Mouse (Mus musculus) intestine, embryonic 15.5 days (tissue): ENCODE measurements around the gene Atp5e. TPM values are rescaled to one million over a fixed set of nuclear protein-coding genes. Genes with fewer than 3 reads are reported as not detected.

Experiments used
- ATAC-seq: fragments of 200-750 bp; cut with Nextera tagmentation; 2 replicates; pipeline ENCODE4 v1.8.0; 2017; ENCODE audit warnings: moderate TSS enrichment, moderate library complexity
- H3K27ac ChIP-seq: fragments of 300-500 bp; sonication (generic); 2 replicates; pipeline ENCODE4 v1.5.1; 2015; ENCODE audit warnings: mild to moderate bottlenecking, inconsistent platforms
- H3K27me3 ChIP-seq: fragments of 300-500 bp; sonication (generic); replicated peaks from 2 replicates; pipeline ENCODE4 v1.6.1; 2015; ENCODE audit warnings: inconsistent platforms
- H3K36me3 ChIP-seq: fragments of 300-500 bp; sonication (generic); 2 replicates; pipeline ENCODE4 v1.6.1; 2015; ENCODE audit warnings: inconsistent platforms
- H3K4me1 ChIP-seq: fragments of 300-500 bp; sonication (generic); replicated peaks from 2 replicates; pipeline ENCODE4 v1.6.1; 2015; ENCODE audit warnings: inconsistent platforms
- H3K4me2 ChIP-seq: fragments of 300-500 bp; sonication (generic); replicated peaks from 2 replicates; pipeline ENCODE4 v1.6.1; 2015; ENCODE audit warnings: mild to moderate bottlenecking, inconsistent platforms
- H3K4me3 ChIP-seq: fragments of 300-500 bp; sonication (generic); replicated peaks from 2 replicates; pipeline ENCODE4 v1.5.1; 2015; ENCODE audit warnings: inconsistent platforms
- H3K9ac ChIP-seq: fragments of 300-500 bp; sonication (generic); 2 replicates; pipeline ENCODE4 v1.6.1; 2015; ENCODE audit warnings: inconsistent platforms
- H3K9me3 ChIP-seq: fragments of 300-500 bp; sonication (generic); 2 replicates; pipeline ENCODE4 v1.6.1; 2016; ENCODE audit warnings: inconsistent platforms
- WGBS: fragments of 180-500 bp; shearing (Covaris S2); methylation state at CpG from one replicate; pipeline ENCODE4 v1.1.7; 2015; 5-methylcytosine and 5-hydroxymethylcytosine counted together
- polyA plus RNA-seq: library from polyadenylated mRNA; unstranded; fragments of >200 nt; fragmentation: Nextera tagmentation; extraction: Ambion mirVana; gene quantifications from 2 replicates; pipeline ENCODE4 v1.2.1, GENCODE M21; 2015

Atp5e gene
- polyA plus RNA-seq, 1 experiment from 2014 or later: 850 TPM

GRCm38 (mm10) chr2:174444359-174444758 is 19.5 kb downstream of the Atp5e start:
- Histone ChIP-seq H3K9me3 (no peaks in the 10 kb centered on the region), H3K27me3 (no peaks in the 10 kb centered on the region), H3K9ac (no peak overlapping the region), H3K4me1 (0 out of 2 replicates have a peak, but pooled peaks cover 6% of the 10 kb centered on the region), H3K36me3 (no peaks in the 10 kb centered on the region), H3K4me2 (no peak overlapping the region), H3K27ac (no peak overlapping the region), H3K4me3 (no peak overlapping the region)
- no peak for ATAC-seq
- WGBS: 72% methylated on average over 7 of the region's 7 CpGs

DNA sequence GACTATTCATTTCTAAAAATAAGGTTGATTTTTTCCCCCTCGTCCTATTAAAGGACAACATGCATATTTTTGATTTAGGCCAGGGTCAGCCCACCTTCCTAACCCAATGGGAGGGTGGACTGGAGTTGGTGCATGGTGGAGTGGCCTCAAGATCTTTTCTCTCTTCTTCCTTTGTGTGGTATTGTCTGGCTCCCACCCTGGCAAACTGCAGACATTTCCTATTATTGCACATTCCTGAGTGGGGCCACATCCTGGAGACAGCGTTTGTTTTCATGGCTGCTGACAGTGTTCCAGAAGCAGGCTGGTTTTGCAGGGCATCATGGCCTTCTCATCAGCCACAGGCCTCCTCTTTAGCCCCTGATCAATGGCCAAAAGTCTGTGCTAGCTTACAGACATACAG is 20.9 kb downstream of the Atp5e start:
- H3K9ac ChIP-seq: no peak overlapping the region
- ATAC-seq: no peak
- H3K9me3 ChIP-seq: no peaks in the 10 kb centered on the region
- H3K4me2 ChIP-seq: no peak overlapping the region
- WGBS: 44% methylated on average over 2 of the region's 2 CpGs
- peaks cover 15% of the 10 kb centered on the region for H3K4me1 ChIP-seq
- no peak overlapping the region for H3K4me3 ChIP-seq
- H3K36me3 ChIP-seq: no peaks in the 10 kb centered on the region
- H3K27ac ChIP-seq: no peak overlapping the region
- H3K27me3 ChIP-seq: no peaks in the 10 kb centered on the region

DNA sequence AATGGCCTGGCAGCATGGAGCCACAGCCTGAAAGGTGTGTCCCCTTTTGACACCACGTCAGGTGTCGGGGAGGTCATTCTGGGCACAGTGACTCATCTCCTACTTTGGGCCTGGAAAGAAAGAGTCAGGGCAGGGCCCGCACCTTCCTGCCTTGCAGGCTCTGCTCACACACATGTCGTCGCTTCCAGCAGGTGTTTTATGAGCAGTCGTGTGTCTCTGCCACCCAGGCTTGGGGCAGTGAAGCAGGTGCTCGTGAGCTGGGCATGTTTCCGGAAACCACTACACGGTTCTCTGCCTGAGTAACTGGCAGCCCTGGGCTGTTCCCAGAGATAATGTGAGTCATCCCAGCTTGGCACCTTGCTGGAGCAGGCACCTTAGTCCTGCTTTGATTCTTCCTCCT is 21.4 kb downstream of the Atp5e start:
- H3K27ac ChIP-seq: peak overlapping the region; percentile 40; the same call in 1 of the 2 replicates
- WGBS: 62% methylated on average over 9 of the region's 9 CpGs

DNA sequence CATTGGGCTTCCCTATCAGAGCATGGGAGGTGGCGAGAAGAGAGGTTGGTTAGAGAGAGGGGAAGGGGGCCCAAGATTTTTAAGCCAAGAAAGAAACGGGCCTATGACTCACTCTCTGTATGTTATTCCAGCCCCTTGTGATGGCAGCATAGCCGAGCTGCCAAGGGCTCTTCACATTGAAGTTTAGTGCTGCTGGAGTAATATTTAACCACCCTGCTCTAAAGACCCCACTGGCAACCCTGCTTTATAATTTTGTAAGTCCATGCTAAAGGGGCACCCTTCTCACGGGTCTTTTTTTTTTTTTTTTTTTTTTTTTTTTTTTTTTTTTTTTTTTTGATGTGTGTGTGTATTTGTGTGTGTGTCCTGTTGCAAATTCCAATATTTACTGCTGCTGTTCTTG is 22.0 kb downstream of the Atp5e start:
- Histone ChIP-seq H3K4me3 (no peak overlapping the region), H3K9ac (no peak overlapping the region), H3K4me2 (no peak overlapping the region), H3K9me3 (no peaks in the 10 kb centered on the region), H3K36me3 (no peaks in the 10 kb centered on the region), H3K4me1 (peaks cover 26% of the 10 kb centered on the region), H3K27me3 (no peaks in the 10 kb centered on the region), H3K27ac (no peak overlapping the region)
- ATAC-seq: no peak
- WGBS: 58% methylated on average over 4 of the region's 4 CpGs

More for the DNA sequence above, 21.4 kb downstream of the Atp5e start:
- Histone ChIP-seq H3K9ac (no peak overlapping the region), H3K9me3 (no peaks in the 10 kb centered on the region), H3K36me3 (no peaks in the 10 kb centered on the region), H3K4me3 (no peak overlapping the region), H3K4me1 (peaks cover 21% of the 10 kb centered on the region), H3K27me3 (no peaks in the 10 kb centered on the region), H3K4me2 (no peak overlapping the region)
- peak; percentile 11; the same call in 1 of the 2 replicates for ATAC-seq

GRCm38 (mm10) chr2:174439961-174440360 is 23.9 kb downstream of the Atp5e start:
- Histone ChIP-seq H3K36me3 (0 out of 2 replicates have a peak, but pooled peaks cover 2% of the 10 kb centered on the region), H3K9ac (no peak overlapping the region), H3K27me3 (no peaks in the 10 kb centered on the region), H3K9me3 (no peaks in the 10 kb centered on the region), H3K4me3 (no peak overlapping the region), H3K4me1 (peaks cover 32% of the 10 kb centered on the region), H3K4me2 (no peak overlapping the region), H3K27ac (no peak overlapping the region)
- no peak for ATAC-seq
- WGBS: 85% methylated on average over 9 of the region's 9 CpGs

DNA sequence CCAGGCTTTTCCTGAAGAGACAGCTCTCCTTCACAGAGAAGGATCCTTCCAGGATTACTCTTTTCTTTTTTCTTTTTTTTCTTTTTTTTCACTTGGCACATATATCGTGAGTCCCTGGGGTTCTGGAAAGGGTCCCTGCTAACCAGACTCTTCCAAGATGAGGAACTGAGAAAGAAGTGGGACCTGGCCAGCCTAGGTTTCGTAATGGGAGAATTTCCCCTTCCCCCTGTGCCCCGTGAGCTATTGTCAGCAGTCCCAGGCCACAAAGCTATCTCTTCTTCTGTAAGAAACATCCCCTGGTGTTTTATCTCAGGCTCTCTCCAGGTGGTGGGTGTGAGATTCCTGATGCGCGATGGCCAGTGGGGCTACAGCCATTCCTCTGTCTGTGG is 24.5 kb downstream of the Atp5e start:
- Histone ChIP-seq H3K9me3 (no peaks in the 10 kb centered on the region), H3K27me3 (no peaks in the 10 kb centered on the region), H3K36me3 (0 out of 2 replicates have a peak, but pooled peaks cover 2% of the 10 kb centered on the region), H3K9ac (no peak overlapping the region), H3K27ac (no peak overlapping the region), H3K4me2 (peak overlapping the region; percentile 89), H3K4me1 (peaks cover 32% of the 10 kb centered on the region), H3K4me3 (no peak overlapping the region)
- ATAC-seq: no peak
- WGBS: 59% methylated on average over 5 of the region's 5 CpGs

DNA sequence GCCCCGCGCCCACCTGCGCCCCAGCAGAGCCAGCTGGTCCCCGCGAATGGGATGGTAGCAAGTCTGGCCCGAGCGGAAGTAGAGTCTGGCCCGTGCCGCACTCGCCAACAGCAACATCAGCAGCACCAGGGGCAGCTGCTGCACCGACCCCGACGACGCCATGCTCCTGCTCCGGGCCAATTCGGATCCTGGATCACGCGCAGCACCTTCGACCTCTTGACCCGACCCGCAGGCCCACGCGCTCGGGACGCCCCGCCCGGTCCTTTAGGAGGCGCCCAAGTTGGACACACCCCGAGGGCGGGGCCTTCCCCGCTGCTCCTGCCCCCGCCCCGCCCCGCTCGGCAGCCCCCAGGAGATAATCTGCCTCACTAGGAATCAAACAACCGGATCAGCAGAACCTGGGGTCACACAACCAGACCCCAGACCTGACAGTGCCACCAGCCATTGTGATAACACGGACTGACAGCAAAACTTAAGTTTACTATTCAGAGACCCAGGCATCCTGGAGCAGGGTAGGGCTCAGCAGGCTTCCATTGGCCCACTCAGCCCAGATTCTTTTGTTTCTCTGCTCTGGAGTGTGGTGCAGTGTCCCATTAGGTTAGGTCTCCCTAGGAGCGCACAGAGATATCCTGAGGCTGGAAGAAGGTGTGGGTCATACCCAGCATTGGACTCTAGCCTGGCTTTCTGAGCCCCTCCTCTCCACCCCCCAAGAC is 25.0 kb downstream of the Atp5e start, which contains the start of gene Ctsz:
Ctsz (minus strand) TSS at position 303 of the 713 bp plus-strand sequence.
- Histone ChIP-seq H3K9me3 (no peaks in the 10 kb centered on the region), H3K27me3 (no peaks in the 10 kb centered on the region), H3K9ac (peak within 1 kb of the TSS; percentile 54), H3K27ac (peak within 1 kb of the TSS; percentile 36; the same call in 1 of the 2 replicates), H3K36me3 (0 out of 2 replicates have a peak, but pooled peaks cover 2% of the 10 kb centered on the region), H3K4me3 (peak within 1 kb of the TSS; percentile 59), H3K4me2 (peak within 1 kb of the TSS; percentile 89), H3K4me1 (peaks cover 32% of the 10 kb centered on the region)
- under 1% methylated on average over 38 of the region's 38 CpGs for WGBS
- ATAC-seq: peak; percentile 86

DNA sequence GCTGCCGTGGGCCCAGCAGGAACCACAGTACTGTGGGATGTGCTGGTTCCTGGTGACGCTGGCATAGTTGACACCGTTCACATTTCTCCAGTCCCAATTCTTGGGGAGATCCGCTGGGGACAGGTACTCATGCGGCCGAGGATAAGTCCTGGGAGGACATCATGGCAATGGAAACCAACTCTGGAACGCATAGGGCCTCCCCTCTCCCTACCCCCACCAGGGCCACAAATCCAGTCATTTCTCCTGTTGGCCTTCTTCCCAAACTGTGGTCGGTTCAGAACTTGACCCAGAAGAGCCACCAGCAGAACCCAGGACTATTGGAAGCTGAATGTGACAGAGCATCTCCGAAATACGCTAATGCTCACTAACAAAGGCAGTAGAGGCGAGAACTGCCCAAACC is 25.7 kb downstream of the Atp5e start:
- Histone ChIP-seq H3K27ac (0 out of 2 replicates have a peak overlapping the region, but pooled peaks have one; percentile 36), H3K4me3 (peak overlapping the region; percentile 59), H3K4me1 (peaks cover 31% of the 10 kb centered on the region), H3K9me3 (no peaks in the 10 kb centered on the region), H3K9ac (peak overlapping the region; percentile 54), H3K4me2 (peak overlapping the region; percentile 89), H3K27me3 (no peaks in the 10 kb centered on the region), H3K36me3 (peaks cover 7% of the 10 kb centered on the region; the same call in 1 of the 2 replicates)
- 0 out of 2 replicates have a peak, but pooled peaks have one; percentile 1 for ATAC-seq
- WGBS: 63% methylated on average over 11 of the region's 11 CpGs

DNA sequence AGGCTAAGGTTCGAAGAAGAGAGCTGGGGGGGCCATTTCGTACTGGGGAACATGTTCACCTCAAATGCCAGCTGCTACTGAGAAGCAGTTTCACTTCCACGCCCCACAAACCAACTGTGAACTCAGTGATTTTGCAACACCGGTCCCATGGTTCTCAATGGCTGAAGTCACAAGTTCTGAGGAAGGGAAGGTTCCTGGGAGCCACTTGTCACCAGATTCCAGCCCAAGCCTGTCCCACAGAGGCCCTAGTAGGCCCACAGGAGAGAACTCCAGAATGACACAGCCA is 26.3 kb downstream of the Atp5e start:
- Histone ChIP-seq H3K9ac (0 out of 2 replicates have a peak overlapping the region, but pooled peaks have one; percentile 54), H3K4me2 (peak overlapping the region; percentile 89), H3K4me1 (peaks cover 29% of the 10 kb centered on the region), H3K4me3 (peak overlapping the region; percentile 59), H3K27me3 (no peaks in the 10 kb centered on the region), H3K27ac (no peak overlapping the region), H3K36me3 (peaks cover 9% of the 10 kb centered on the region; the same call in 1 of the 2 replicates), H3K9me3 (no peaks in the 10 kb centered on the region)
- 83% methylated on average over 4 of the region's 4 CpGs for WGBS
- ATAC-seq: 0 out of 2 replicates have a peak, but pooled peaks have one; percentile 1

DNA sequence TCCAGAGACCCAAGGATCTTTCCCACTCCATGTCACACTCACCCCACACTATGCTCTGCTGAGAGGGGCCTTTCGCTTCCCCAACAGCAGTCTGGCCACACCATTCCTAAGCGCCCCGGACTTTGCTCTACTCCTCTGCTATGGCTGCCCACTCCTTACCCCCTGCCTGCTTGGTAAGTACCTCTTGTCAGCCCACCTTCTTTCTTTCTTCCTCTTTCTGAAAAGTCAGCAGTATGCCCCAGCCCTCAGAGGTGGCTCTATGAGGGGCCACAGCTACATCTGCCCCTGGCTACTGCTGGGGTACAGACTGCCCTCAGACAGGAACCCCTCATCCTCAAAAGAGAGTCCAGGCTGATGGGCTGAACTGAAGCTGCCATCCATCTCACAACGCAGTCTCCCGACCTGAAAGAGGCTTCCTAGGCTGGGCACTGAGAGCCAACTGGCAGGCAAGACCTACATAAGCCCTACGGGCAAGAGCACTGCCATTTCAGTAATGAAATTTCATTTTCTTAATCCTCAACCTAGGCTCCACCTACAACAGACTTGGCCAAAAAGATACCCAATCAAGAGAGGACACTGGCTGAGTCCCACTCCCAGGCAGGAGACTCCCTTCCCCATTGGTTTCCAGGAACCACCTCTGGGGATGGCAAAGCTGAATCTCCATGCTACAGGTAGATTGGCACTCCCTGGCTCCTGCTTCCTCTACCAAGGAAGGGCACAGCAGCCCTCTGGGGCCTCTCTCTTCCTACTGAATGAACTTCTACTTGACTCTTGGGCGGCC is 26.8 kb downstream of the Atp5e start:
- Histone ChIP-seq H3K36me3 (peaks cover 13% of the 10 kb centered on the region; the same call in 1 of the 2 replicates), H3K4me1 (peaks cover 29% of the 10 kb centered on the region), H3K9ac (no peak overlapping the region), H3K4me2 (peak overlapping the region; percentile 89; the same call in 1 of the 2 replicates), H3K27ac (no peak overlapping the region), H3K9me3 (no peaks in the 10 kb centered on the region), H3K27me3 (no peaks in the 10 kb centered on the region), H3K4me3 (0 out of 2 replicates have a peak overlapping the region, but pooled peaks have one; percentile 59)
- ATAC-seq: no peak
- 93% methylated on average over 7 of the region's 7 CpGs for WGBS

- no peak overlapping the region for H3K4me3 ChIP-seq
- H3K9ac ChIP-seq: no peak overlapping the region
- no peak for ATAC-seq
- peaks cover 26% of the 10 kb centered on the region for H3K4me1 ChIP-seq
- no peak overlapping the region for H3K27ac ChIP-seq
- 87% methylated on average over 26 of the region's 26 CpGs for WGBS
- H3K27me3 ChIP-seq: no peaks in the 10 kb centered on the region
- H3K9me3 ChIP-seq: no peaks in the 10 kb centered on the region
- H3K4me2 ChIP-seq: no peak overlapping the region
- peaks cover 13% of the 10 kb centered on the region; the same call in 1 of the 2 replicates for H3K36me3 ChIP-seq
Observed at GRCm38 (mm10) chr2:174436076-174436701, 27.7 kb downstream of the Atp5e start.

DNA sequence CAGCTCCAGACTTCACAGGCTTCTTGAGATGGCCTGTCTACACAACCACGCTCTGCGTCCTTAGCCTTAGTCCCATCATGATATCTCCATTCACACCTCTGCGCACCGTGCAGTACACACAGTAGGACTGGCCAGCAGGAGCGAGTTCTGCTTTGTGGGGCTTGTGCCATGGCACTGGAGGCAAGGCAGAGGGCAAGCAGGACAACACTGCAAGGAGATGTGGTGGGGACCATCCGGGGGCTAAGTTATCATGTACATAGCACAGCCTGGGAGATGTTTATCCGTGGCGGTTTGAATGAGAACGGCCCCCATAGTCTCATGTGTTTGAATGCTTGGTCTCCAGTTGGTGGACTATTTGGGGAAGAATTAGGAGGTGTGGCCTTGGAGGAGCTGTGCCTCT is 29.0 kb downstream of the Atp5e start:
- H3K9ac ChIP-seq: no peak overlapping the region
- H3K27ac ChIP-seq: no peak overlapping the region
- H3K4me3 ChIP-seq: no peak overlapping the region
- peaks cover 26% of the 10 kb centered on the region for H3K4me1 ChIP-seq
- H3K9me3 ChIP-seq: no peaks in the 10 kb centered on the region
- no peaks in the 10 kb centered on the region for H3K27me3 ChIP-seq
- no peak overlapping the region for H3K4me2 ChIP-seq
- H3K36me3 ChIP-seq: peaks cover 15% of the 10 kb centered on the region; the same call in 1 of the 2 replicates
- no peak for ATAC-seq
- 96% methylated on average over 9 of the region's 9 CpGs for WGBS
